Mouse (Mus musculus) cerebellum, adult 2 months (tissue): ENCODE measurements at regions not wholly inside any gene's neighbourhood (a gene's known extent, or its start where the extent isn't known, plus 50 kb on each side); places are given as distances from the start of the nearest gene placed in this dataset.
"Not testable (repeated sequence)": the region's sequence is repeated elsewhere in the genome, so short reads cannot be mapped to it uniquely, and the experiment has no call there.

Experiments
- DNase-seq, 2 experiments: peaks; one replicate each; pipeline ENCODE4 v3.0.0; 2021
- H3K27ac ChIP-seq: fragments of 200-500 bp; 2 replicates; pipeline ENCODE4 v1.5.1; 2012; ENCODE audit warnings: low read length, control low read depth, inconsistent platforms; ENCODE audit not compliant: insufficient read depth
- H3K27me3 ChIP-seq: fragments of 200-500 bp; 2 replicates; pipeline ENCODE4 v1.6.1; 2012; ENCODE audit warnings: inconsistent platforms, mild to moderate bottlenecking, low read length, moderate library complexity; ENCODE audit not compliant: control insufficient read depth, insufficient read depth
- H3K4me1 ChIP-seq: fragments of 200-500 bp; 2 replicates; pipeline ENCODE4 v1.6.1; 2011; ENCODE audit warnings: low read length; ENCODE audit not compliant: control insufficient read depth, insufficient read depth
- H3K4me3 ChIP-seq: fragments of 200-500 bp; replicated peaks from 2 replicates; pipeline ENCODE3; 2011; ENCODE audit warnings: mild to moderate bottlenecking, low read depth, low read length, control low read depth; ENCODE audit not compliant: insufficient read depth
- CTCF ChIP-seq: fragments of 200-500 bp; IDR thresholded peaks from 2 replicates; pipeline ENCODE4 v1.5.1; 2011; ENCODE audit warnings: low read depth, mild to moderate bottlenecking, control low read depth, low read length, moderate library complexity, borderline replicate concordance; ENCODE audit not compliant: insufficient read depth
- POLR2A ChIP-seq: fragments of 200-500 bp; IDR thresholded peaks from 2 replicates; pipeline ENCODE4 v1.6.1; 2011; ENCODE audit warnings: low read length, control low read depth, borderline replicate concordance; ENCODE audit not compliant: insufficient read depth
- WGBS: fragments of 180-500 bp; shearing (Covaris S2); methylation state at CpG from one replicate; pipeline ENCODE4 v1.1.7; 2018; 5-methylcytosine and 5-hydroxymethylcytosine counted together

DNA sequence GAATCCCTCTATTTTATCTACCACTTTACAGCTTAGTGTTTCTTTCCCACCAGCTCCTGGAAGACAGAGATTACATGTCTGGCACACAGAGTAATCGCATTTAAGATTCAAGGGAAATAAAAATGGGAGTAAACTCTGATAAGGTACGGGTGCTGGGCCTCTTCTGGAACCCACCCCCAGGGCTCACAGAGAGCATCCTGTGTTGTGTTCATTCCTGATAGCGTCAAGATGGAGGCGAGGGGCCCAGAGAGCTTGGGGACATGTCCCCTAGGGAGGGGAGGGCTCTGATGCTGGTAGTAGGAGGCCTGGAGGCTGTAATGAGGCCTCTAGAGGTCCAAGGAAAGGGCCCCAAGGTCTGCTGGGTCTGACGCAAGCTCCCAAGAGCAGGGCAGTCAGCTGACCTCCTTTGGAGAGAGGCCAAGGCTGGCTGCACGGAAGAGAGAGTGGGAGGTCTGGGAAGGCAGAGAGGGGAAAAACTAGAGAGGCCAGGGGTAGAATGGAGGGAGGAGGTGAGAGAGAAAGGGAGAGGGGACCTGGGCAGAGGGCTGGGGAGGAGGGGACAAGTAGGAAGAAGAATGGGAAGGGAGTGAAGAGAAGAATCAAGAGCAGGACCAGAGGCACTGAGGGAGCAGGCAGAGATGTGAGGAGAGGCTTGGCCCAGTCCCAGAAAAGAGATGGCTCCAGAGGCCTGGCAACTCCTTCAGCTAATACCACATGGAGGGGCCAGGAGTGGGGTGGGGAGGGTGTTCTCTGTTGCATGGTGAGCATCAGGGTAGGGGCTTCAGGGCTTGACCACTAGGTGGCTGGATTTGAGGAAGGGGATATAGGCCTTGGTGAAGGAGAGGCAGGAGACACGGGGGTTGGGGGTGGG, 96.8 kb upstream of the Eif4g2 start:
- WGBS, result 59% methylated on average over 7 of the region's 7 CpGs
- TF ChIP-seq POLR2A (no peak), CTCF (no peak)

GRCm38 (mm10) chr7:111174393-111175124, 91.7 kb upstream of the Eif4g2 start:
- TF ChIP-seq CTCF, result no peak
- TF ChIP-seq POLR2A, result no peak
- no peak for DNase-seq
- H3K4me1 ChIP-seq, result 0 out of 2 replicates have a peak, but pooled peaks cover 3% of the 10 kb centered on the region
- WGBS, result 40% methylated on average over 9 of the region's 9 CpGs
- H3K27me3 ChIP-seq, result no peaks in the 10 kb centered on the region
- no peak overlapping the region for H3K27ac ChIP-seq
- no peak overlapping the region for H3K4me3 ChIP-seq

More for the DNA sequence above, 96.8 kb upstream of the Eif4g2 start:
- H3K27me3 ChIP-seq, result no peaks in the 10 kb centered on the region
- H3K4me1 ChIP-seq, result no peaks in the 10 kb centered on the region
- no peak for DNase-seq
- H3K4me3 ChIP-seq, result no peak overlapping the region
- H3K27ac ChIP-seq, result no peak overlapping the region

DNA sequence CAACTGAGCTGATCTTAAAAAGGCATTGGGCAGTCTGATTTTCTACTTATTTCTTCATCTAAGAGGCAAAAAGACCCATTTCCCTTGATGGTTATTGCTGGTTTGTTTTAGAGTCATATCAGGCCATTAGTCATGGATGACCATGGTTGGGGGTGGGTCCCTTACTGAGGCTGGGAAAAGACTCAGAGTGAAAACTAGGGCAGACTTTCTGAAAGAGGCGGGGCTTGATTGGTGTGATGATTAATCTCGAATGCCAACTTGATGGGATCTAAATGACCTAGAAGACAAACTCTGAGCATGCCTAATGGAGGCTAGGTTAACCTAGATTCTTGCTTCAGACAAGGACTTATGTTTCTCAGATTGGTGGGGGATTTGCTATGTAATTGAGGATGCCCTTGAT, 89.2 kb upstream of the Eif4g2 start:
- no peak overlapping the region for H3K4me3 ChIP-seq
- DNase-seq, result no peak
- WGBS, result 82% methylated on average over 2 of the region's 2 CpGs
- H3K4me1 ChIP-seq, result 0 out of 2 replicates have a peak, but pooled peaks cover 3% of the 10 kb centered on the region
- TF ChIP-seq CTCF, result no peak
- no peak for TF ChIP-seq POLR2A
- H3K27me3 ChIP-seq, result no peaks in the 10 kb centered on the region
- H3K27ac ChIP-seq, result no peak overlapping the region

DNA sequence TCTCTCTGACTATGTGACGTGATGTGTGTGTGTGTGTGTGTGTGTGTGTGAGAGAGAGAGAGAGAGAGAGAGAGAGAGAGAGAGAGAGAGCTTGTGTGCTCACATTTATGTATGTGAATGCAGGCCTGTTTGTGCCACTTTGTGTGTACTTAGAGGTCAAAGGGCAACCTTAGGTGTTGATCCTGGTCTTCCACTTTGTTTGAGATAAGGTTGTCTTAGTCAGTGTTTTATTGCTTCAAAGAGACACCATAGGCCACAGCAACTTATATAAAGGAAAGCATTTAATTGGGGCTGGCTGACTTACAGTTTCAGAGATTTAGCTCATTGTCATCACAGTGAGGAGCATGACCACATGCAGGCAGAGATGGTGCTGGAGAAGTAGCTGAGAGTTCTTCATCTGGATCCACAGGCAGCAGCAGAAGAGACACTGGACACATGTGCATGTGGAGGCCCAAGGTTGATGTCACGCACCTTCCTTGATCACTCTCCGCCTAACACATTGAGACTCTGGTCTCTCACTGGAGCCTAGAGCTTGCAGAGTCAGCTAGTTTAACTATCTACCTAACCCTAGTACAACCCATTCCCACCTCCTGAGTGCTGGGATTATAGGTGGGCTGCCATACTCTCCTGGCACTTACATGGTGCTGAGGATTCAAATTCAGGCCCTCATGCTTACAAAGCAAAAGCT, 85.9 kb upstream of the Eif4g2 start:
- H3K27ac ChIP-seq, H3K4me3 ChIP-seq, H3K27me3 ChIP-seq, H3K4me1 ChIP-seq, DNase-seq: not testable (repeated sequence)
- WGBS, result 96% methylated on average over 3 of the region's 3 CpGs

DNA sequence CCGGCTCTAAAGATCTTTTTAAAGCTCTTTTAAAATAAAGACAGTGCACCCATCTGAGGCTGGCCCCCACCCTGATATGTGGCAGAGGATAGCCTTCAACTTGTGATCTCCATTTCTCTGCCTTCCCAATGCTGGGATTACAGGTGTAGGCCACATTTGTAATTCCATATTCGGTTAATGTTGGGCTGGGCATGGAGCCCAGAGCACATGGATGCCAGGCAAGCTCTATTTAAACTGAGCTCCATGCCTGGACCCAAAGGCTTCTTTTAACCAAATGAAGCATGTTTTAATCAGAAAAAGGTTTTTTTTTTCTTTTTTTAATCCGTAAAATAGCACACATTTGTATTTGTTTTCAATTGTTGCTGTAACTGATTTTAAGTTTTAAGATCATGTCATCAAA, 82.2 kb upstream of the Eif4g2 start:
- no peak for DNase-seq
- TF ChIP-seq CTCF, result no peak
- no peak for TF ChIP-seq POLR2A
- no peaks in the 10 kb centered on the region for H3K27me3 ChIP-seq
- H3K4me3 ChIP-seq, result no peak overlapping the region
- H3K4me1 ChIP-seq, result peaks cover 3% of the 10 kb centered on the region; the same call in 1 of the 2 replicates
- H3K27ac ChIP-seq, result no peak overlapping the region
- 44% methylated on average over 3 of the region's 3 CpGs for WGBS

- 85% methylated on average over 3 of the region's 3 CpGs for WGBS
- DNase-seq, result no peak
- H3K4me3 ChIP-seq, result no peak overlapping the region
- no peak for TF ChIP-seq CTCF
- TF ChIP-seq POLR2A, result no peak
- H3K27me3 ChIP-seq, result no peaks in the 10 kb centered on the region
- H3K4me1 ChIP-seq, result peaks cover 3% of the 10 kb centered on the region; the same call in 1 of the 2 replicates
- no peak overlapping the region for H3K27ac ChIP-seq
These were observed 81.4 kb upstream of the Eif4g2 start for GRCm38 (mm10) chr7:111164276-111164675.

DNA sequence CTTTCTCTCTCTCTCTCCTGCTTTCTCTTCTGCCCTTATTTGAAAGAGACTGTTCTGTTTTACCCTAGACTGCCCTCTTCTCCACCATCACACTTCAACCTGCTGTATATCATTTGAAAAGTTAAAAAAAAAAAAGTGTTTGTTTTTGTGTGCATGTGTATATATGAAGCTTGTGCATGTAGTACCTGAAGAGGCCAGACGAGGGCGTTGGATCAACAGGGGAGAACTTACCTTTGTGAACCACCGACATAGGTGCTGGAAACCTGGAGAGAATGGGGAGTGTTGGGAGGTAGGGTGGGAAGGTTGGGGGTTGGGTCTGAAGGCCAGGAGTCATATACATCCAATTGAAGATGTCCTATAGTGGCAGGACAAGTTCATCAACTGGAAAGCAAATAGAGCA, 81.0 kb upstream of the Eif4g2 start:
- no peak overlapping the region; the same call in 1 of the 2 replicates for H3K27ac ChIP-seq
- H3K27me3 ChIP-seq, result no peaks in the 10 kb centered on the region
- WGBS, result 40% methylated on average over 3 of the region's 3 CpGs
- TF ChIP-seq POLR2A (no peak), CTCF (peak; percentile 21; the same call in 1 of the 2 replicates)
- H3K4me3 ChIP-seq, result no peak overlapping the region
- no peak for DNase-seq
- peaks cover 3% of the 10 kb centered on the region; the same call in 1 of the 2 replicates for H3K4me1 ChIP-seq

- 10% methylated on average over 8 of the region's 8 CpGs for WGBS
- peaks cover 3% of the 10 kb centered on the region; the same call in 1 of the 2 replicates for H3K4me1 ChIP-seq
- DNase-seq, result peak; percentile 51 to 81
- no peak overlapping the region; the same call in 1 of the 2 replicates for H3K27ac ChIP-seq
- no peak overlapping the region for H3K4me3 ChIP-seq
- H3K27me3 ChIP-seq, result no peaks in the 10 kb centered on the region
- TF ChIP-seq CTCF, result no peak
- TF ChIP-seq POLR2A, result no peak
These were observed 80.5 kb upstream of the Eif4g2 start for GRCm38 (mm10) chr7:111163321-111163720.
